Mouse (Mus musculus): ENCODE measurements around the gene Myoz1.

- TF ChIP-seq CTCF (IDR thresholded peaks at IDR 0.05; ENCODE audit: borderline replicate concordance, extremely low read depth, insufficient read depth, insufficient read length) (no peak), POLR2A (IDR thresholded peaks at IDR 0.05; ENCODE audit: borderline replicate concordance, extremely low read depth, insufficient read depth, insufficient read length, poor library complexity, severe bottlenecking) (no peak)
Measured at GRCm38 (mm10) chr14:20622907-20623306, 33.4 kb downstream of the Myoz1 start.
